Mouse (Mus musculus): ENCODE results near the gene Vamp5.
A peak's percentile ranks its signal among the peaks of the same experiment; 100 is the strongest.

The Vamp5 gene

DNA sequence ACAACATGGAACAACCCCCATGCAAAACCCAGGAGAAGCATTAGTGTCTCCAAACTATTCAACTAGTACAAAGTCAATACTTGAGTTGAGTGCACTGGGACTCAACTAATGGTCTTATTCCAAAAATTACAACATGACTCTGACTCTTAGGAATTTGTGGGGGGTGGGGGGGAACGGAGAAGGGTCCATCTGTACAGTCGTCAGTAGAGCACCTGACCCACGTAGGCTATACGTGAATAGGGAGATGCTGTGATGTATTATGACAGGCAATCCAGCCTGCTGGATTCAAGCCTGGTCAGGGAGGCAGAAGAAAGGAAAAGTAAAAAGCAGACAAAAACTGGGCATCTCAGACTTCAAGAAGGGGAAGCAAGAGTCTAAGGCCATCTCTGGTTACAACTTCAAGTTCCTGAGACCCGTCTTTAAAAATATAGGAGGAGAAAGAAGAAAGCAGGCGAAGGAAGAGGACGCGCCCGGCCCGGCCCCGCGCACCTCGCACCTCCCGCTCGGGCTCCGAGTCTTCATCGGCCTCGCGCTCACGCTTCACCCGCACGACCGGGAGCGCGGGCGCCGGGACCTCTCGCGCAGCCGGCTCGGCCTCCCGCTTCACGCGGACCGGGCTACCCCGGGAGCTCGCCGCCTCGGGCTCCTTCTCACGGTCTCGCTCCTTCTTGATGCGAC, 35.7 kb downstream of the Vamp5 start:
- no peak for DNase-seq (ENCODE audit: low read depth)

DNA sequence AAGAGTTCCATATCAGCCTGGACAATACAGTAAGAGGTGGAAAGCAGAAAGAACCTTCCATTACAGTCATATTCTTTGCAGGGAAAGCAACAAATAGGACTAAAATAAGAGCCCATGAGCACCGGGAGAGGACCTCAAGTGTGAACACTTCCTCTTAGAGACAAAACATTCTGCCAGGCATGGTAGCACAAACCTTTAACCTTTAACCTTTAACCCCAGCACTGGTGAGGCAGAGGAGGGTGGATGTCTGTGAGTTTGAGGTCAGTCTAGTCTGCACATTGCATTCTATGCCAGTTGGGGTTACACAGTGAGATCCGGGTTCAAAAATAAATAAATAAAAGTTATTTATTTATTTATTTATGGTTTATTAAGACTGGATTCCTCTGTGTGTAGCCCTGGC, 39.8 kb downstream of the Vamp5 start:
- no peak for DNase-seq (ENCODE audit: low read depth)

DNA sequence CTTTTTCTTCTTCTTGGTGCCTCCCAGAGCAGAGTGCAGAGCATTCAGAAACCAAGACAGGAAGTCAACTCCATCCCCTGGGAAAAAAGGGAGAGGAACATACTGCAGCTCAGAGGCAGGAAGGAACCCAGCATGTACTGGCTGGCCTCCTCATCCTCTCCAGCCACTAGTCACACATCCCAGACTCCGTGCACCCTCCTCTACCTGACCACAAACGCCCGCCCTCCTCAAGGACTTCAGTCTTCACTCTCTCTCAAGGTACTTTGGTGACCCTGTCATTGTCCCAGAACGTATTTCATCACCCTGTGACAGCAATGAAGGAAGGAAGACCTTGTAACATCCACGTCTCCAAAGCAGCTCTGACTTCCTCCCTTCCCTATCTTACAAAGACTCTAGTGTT, 47.2 kb downstream of the Vamp5 start:
- DNase-seq (ENCODE audit: low read depth): no peak

DNA sequence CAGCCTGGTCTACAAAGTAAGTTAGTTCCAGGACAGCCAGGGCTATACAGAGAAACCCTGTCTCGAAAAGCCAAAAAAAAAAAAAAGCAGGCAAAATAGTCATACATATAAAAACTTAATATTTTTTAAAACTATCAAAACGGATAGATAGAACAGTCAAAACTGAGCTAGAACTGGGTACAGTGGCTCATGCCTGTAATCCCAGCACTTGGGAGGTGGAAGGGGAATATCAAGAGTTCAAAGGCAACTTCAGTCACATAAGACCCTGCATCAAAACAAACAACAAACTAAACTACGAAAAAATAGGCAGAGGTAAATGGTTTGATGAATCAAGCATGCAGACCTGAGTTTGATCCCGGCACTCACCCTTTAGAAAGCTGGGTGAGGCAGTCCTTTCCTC, 50.1 kb downstream of the Vamp5 start:
- DNase-seq (ENCODE audit: low read depth): no peak

DNA sequence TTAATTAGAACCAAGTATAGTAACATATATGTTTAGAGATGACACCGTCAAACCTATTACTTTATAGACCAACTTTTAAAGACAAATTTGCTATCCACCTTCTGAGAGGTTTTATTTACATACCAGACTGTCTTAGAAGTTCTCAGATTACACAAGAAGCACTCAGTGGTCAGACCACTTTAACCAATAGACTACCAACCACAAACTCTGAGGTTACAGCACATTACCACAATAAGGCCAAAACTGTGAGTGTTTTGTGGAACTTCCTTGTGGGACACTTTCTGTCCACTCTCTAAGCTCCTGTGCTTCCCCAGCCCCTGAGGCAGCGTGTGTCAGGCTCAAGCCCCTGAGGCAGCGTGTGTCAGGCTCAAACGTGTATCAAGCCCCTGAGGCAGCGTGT, 51.2 kb downstream of the Vamp5 start:
- DNase-seq (ENCODE audit: low read depth): no peak

DNA sequence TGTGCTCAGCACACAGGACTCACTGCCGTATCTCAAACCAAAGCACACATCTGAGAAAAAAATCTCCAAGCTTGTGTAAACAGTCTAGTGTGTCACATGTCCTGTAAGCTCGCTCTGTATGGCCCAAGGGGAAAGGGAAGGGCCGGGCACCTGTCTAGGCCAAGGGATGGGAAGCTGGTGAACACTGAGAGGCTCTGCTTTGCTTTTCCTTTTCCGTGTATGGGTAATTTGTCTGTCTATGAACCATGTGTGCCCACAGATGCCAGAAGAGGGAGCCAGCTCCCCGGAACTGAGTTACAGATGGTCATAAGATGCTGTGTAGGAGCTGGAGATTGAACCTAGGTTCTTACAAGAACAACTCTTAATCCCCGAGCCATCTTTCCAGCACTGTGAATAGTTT, 54.0 kb downstream of the Vamp5 start:
- peak; percentile 53 for DNase-seq (ENCODE audit: low read depth)

DNA sequence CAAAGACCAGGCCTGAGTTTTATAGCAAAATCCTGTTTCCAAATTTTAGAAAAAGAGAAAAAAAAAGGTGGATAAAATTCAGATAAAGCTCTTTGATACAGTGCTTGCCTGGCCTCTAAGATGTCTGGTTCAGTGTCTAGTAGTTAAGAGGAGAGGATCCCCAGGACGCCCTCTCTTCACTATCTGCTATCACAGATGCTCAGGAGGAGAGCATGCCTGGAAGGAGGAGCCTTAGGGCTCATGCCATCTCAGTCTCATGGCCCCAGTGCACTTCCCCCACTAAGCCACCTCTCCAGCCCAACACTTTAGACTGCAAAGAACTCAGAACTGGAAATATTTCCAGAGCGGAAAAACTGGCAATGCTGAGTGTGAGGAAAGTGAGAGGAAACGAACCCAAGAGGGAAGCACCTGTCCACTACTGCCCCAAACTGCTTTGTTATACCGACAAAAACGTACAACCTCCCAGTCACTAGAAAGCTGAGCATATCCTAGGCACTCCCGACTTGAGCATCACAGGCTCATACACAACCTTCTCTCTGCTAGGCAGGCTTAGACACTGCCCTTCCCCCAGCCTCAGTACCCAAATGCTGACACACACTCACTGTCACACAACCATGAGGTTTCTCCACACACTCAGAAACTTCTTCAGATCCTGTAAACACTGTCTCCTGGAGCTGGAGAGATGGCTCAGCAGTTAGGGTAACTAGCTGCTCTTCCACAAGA, 56.3 kb downstream of the Vamp5 start:
- DNase-seq (ENCODE audit: low read depth): no peak

DNA sequence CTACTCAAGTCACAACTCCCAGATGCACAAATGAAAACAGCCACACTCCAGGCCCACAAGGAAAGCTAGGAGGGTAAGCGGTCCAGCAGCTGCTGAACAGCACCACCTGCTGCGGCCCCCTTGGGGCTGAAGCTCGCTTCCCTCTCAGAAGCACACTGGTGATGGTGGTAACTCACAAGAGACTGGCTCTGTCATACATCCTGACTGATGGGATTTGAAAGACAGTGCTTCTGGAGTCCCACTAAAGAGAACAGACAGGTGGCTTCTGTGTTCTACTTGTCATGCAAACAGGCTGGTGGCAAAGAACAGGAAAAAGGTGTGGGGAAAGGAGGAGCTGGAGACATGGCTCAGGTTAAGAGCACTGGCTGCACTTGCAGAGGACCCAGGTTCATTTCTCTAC, 57.3 kb downstream of the Vamp5 start:
- DNase-seq (ENCODE audit: low read depth): no peak

DNA sequence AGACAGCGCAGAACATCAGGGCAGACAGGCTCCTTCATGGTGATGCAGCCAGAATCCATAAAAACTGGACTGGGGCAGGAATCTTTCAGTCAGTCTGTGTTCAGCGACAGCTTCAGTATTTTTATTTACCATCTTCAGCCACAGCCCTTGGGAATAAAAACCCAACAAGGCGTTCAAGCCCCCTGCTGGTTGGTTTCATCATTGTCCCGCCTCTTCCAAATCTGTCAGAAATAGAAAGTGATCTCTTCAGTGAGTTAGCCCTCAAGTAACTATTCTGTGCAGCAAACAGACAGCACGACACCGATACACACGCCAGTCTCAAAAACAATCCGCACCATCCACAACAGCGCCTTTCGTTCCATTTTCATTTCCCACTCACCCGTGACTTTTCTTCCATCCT, 61.2 kb downstream of the Vamp5 start:
- DNase-seq (ENCODE audit: low read depth): peak; percentile 26

Data from naive thymus-derived CD4-positive, alpha-beta T cell, adult 2 months (primary cell).